Mouse (Mus musculus) kidney, postnatal 0 days (tissue): ENCODE data around the gene Zfhx3. TPM values are rescaled to one million over a fixed set of nuclear protein-coding genes. Genes with fewer than 3 reads are reported as not detected.

Experiments used
- ATAC-seq: fragments of 200-750 bp; cut with Nextera tagmentation; replicated peaks from 2 replicates; pipeline ENCODE4 v1.8.0; 2017; ENCODE audit warnings: low read depth, moderate number of reproducible peaks, moderate TSS enrichment, moderate library complexity; ENCODE audit not compliant: low FRiP score
- DNase-seq: peaks from one replicate; pipeline ENCODE4 v3.0.0-alpha.2; 2016; ENCODE audit warnings: low spot score
- H3K27ac ChIP-seq: fragments of 300-500 bp; sonication (generic); 2 replicates; pipeline ENCODE4 v1.5.1; 2014; ENCODE audit warnings: mild to moderate bottlenecking
- H3K27me3 ChIP-seq: fragments of 300-500 bp; sonication (generic); 2 replicates; pipeline ENCODE4 v1.6.1; 2014; ENCODE audit warnings: low read length, mixed read lengths; ENCODE audit not compliant: insufficient read depth
- H3K36me3 ChIP-seq: fragments of 300-500 bp; sonication (generic); 2 replicates; pipeline ENCODE4 v1.6.1; 2014; ENCODE audit warnings: low read length, mixed read lengths; ENCODE audit not compliant: insufficient read depth
- H3K4me1 ChIP-seq: fragments of 300-500 bp; sonication (generic); replicated peaks from 2 replicates; pipeline ENCODE4 v1.6.1; 2014; ENCODE audit warnings: antibody characterized with exemption, low read length, mixed read lengths; ENCODE audit not compliant: insufficient read depth
- H3K4me2 ChIP-seq: fragments of 300-500 bp; sonication (generic); 2 replicates; pipeline ENCODE4 v1.6.1; 2014; ENCODE audit warnings: mild to moderate bottlenecking, low read length, moderate library complexity, mixed read lengths
- H3K4me3 ChIP-seq: fragments of 300-500 bp; sonication (generic); replicated peaks from 2 replicates; pipeline ENCODE4 v1.5.1; 2014; ENCODE audit warnings: low read depth, low read length
- H3K9ac ChIP-seq: fragments of 300-500 bp; sonication (generic); 2 replicates; pipeline ENCODE4 v1.6.1; 2014; ENCODE audit warnings: low read depth, low read length
- H3K9me3 ChIP-seq: fragments of 300-500 bp; sonication (generic); replicated peaks from 2 replicates; pipeline ENCODE4 v1.6.1; 2016; ENCODE audit warnings: low read length, inconsistent platforms, mixed read lengths
- CTCF ChIP-seq: IDR thresholded peaks from 2 replicates; pipeline ENCODE4 v1.5.1; 2016; ENCODE audit warnings: antibody characterized with exemption, low read depth, mild to moderate bottlenecking, moderate library complexity
- WGBS: fragments of 180-500 bp; shearing (Covaris S2); extraction: QIAGEN DNeasy Blood & Tissue Kit; methylation state at CpG from one replicate; pipeline ENCODE4 v1.1.7; 2014; 5-methylcytosine and 5-hydroxymethylcytosine counted together
- polyA plus RNA-seq: library from polyadenylated mRNA; unstranded; fragments of >200 nt; fragmentation: Nextera tagmentation; extraction: Ambion mirVana; gene quantifications from 2 replicates; pipeline ENCODE4 v1.2.1, GENCODE M21; 2015

The Zfhx3 gene
- polyA plus RNA-seq, 1 experiment from 2014 or later = 5.0 TPM

- no peaks in the 10 kb centered on the region for H3K27me3 ChIP-seq
- no peaks in the 10 kb centered on the region for H3K9me3 ChIP-seq
- peak overlapping the region; percentile 15; the same call in 1 of the 2 replicates for H3K4me2 ChIP-seq
- H3K4me3 ChIP-seq = no peak overlapping the region
- no peak for TF ChIP-seq CTCF
- H3K4me1 ChIP-seq = peaks cover 38% of the 10 kb centered on the region
- no peaks in the 10 kb centered on the region for H3K36me3 ChIP-seq
- WGBS = 32% methylated on average over 18 of the region's 18 CpGs
- H3K9ac ChIP-seq = no peak overlapping the region
- peak overlapping the region; percentile 54; the same call in 1 of the 2 replicates for H3K27ac ChIP-seq
- peak; percentile 67; the same call in 1 of the 2 replicates for ATAC-seq
- DNase-seq = peak; percentile 76
Observed at GRCm38 (mm10) chr8:108896468-108897346, 954.3 kb downstream of the Zfhx3 start.

GRCm38 (mm10) chr8:108897347-108898100 lies 955.1 kb downstream of the Zfhx3 start:
- H3K4me2 ChIP-seq = no peak overlapping the region
- ATAC-seq (no peak), DNase-seq (no peak)
- no peak overlapping the region for H3K9ac ChIP-seq
- TF ChIP-seq CTCF = no peak
- peaks cover 38% of the 10 kb centered on the region for H3K4me1 ChIP-seq
- no peaks in the 10 kb centered on the region for H3K27me3 ChIP-seq
- H3K9me3 ChIP-seq = no peaks in the 10 kb centered on the region
- H3K36me3 ChIP-seq = no peaks in the 10 kb centered on the region
- 57% methylated on average over 7 of the region's 7 CpGs for WGBS
- peak overlapping the region; percentile 36; the same call in 1 of the 2 replicates for H3K27ac ChIP-seq
- no peak overlapping the region for H3K4me3 ChIP-seq

- H3K9me3 ChIP-seq = no peaks in the 10 kb centered on the region
- no peak overlapping the region for H3K4me3 ChIP-seq
- H3K27me3 ChIP-seq = no peaks in the 10 kb centered on the region
- WGBS = 70% methylated on average over 14 of the region's 14 CpGs
- H3K4me2 ChIP-seq = no peak overlapping the region
- DNase-seq (no peak), ATAC-seq (no peak)
- H3K27ac ChIP-seq = no peak overlapping the region
- peaks cover 38% of the 10 kb centered on the region for H3K4me1 ChIP-seq
- no peak for TF ChIP-seq CTCF
- H3K9ac ChIP-seq = no peak overlapping the region
- no peaks in the 10 kb centered on the region for H3K36me3 ChIP-seq
Observed at GRCm38 (mm10) chr8:108899251-108899771, 956.9 kb downstream of the Zfhx3 start.

- H3K27me3 ChIP-seq = no peaks in the 10 kb centered on the region
- no peak overlapping the region for H3K4me2 ChIP-seq
- 0 out of 2 replicates have a peak overlapping the region, but pooled peaks have one; percentile 40 for H3K27ac ChIP-seq
- no peak overlapping the region for H3K9ac ChIP-seq
- H3K4me3 ChIP-seq = no peak overlapping the region
- no peaks in the 10 kb centered on the region for H3K36me3 ChIP-seq
- H3K9me3 ChIP-seq = no peaks in the 10 kb centered on the region
- H3K4me1 ChIP-seq = peaks cover 33% of the 10 kb centered on the region
- no peak for ATAC-seq
- no peak for TF ChIP-seq CTCF
- no peak for DNase-seq
- 41% methylated on average over 10 of the region's 10 CpGs for WGBS
Observed at GRCm38 (mm10) chr8:108900541-108900940, 958.1 kb downstream of the Zfhx3 start.

GRCm38 (mm10) chr8:108901208-108901607 lies 958.8 kb downstream of the Zfhx3 start:
- no peak for DNase-seq
- no peak overlapping the region for H3K9ac ChIP-seq
- peaks cover 26% of the 10 kb centered on the region for H3K4me1 ChIP-seq
- H3K4me2 ChIP-seq = no peak overlapping the region
- no peaks in the 10 kb centered on the region for H3K9me3 ChIP-seq
- no peaks in the 10 kb centered on the region for H3K27me3 ChIP-seq
- ATAC-seq = no peak
- WGBS = 58% methylated on average over 14 of the region's 14 CpGs
- no peak overlapping the region for H3K4me3 ChIP-seq
- 0 out of 2 replicates have a peak overlapping the region, but pooled peaks have one; percentile 40 for H3K27ac ChIP-seq
- no peaks in the 10 kb centered on the region for H3K36me3 ChIP-seq
- no peak for TF ChIP-seq CTCF

GRCm38 (mm10) chr8:108903550-108903949 lies 961.1 kb downstream of the Zfhx3 start:
- no peak for ATAC-seq
- no peak for DNase-seq
- Histone ChIP-seq H3K27me3 (no peaks in the 10 kb centered on the region), H3K4me3 (no peak overlapping the region), H3K4me1 (peaks cover 11% of the 10 kb centered on the region), H3K27ac (no peak overlapping the region), H3K36me3 (no peaks in the 10 kb centered on the region), H3K9ac (no peak overlapping the region), H3K9me3 (no peaks in the 10 kb centered on the region), H3K4me2 (no peak overlapping the region)
- WGBS = 71% methylated on average over 15 of the region's 15 CpGs
- no peak for TF ChIP-seq CTCF
